Comparison of ENCODE assay signal across 13 mouse cellular contexts in genomic region chr7:100995260-100995864, GRCm38 (mm10). TPM values are rescaled to one million over a fixed set of nuclear protein-coding genes. Genes with fewer than 3 reads are reported as not detected.
"Had no signal": no experiment of that assay in that cellular context is flagged by ENCODE, and none has a peak within 500 bp of the region (broad histone marks: within the 10 kb centered on the region; RNA-seq: fewer than 3 reads in every experiment).

No protein-coding gene starts in this region.

- H3K9ac ChIP-seq: limb, embryonic 12.5 days; liver, embryonic 15.5 days; midbrain, embryonic 13.5 days; stomach, embryonic 15.5 days had no signal

- H3K4me1 ChIP-seq: limb, embryonic 12.5 days had no signal

- H3K27me3 ChIP-seq: limb, embryonic 12.5 days; liver, embryonic 15.5 days; midbrain, embryonic 13.5 days; stomach, embryonic 15.5 days had no signal

- H3K36me3 ChIP-seq: limb, embryonic 12.5 days; liver, embryonic 15.5 days; midbrain, embryonic 13.5 days; stomach, embryonic 15.5 days had no signal

- H3K27ac ChIP-seq: layer of hippocampus, adult 2 months; limb, embryonic 12.5 days; liver, embryonic 15.5 days; midbrain, embryonic 13.5 days; stomach, embryonic 15.5 days had no signal

- DNase-seq: kidney, postnatal 10 days; kidney, postnatal 4 days; lung, adult 2 months; lung, postnatal 36 days; spleen, adult 18-20 months; thymus, adult 2 months; thymus, postnatal 25 days had no signal

- H3K4me3 ChIP-seq: layer of hippocampus, adult 2 months; limb, embryonic 12.5 days; liver, embryonic 15.5 days; midbrain, embryonic 13.5 days; stomach, embryonic 15.5 days had no signal

RNA-seq across cellular contexts. Expression of gene P2ry2, which starts 17.3 kb away (rescaled TPM):
- polyA plus RNA-seq: neural tube, embryonic 14.5 days had no signal
